Mouse (Mus musculus) ES-E14 (cell line): ENCODE measurements around the gene Scaf8. TPM values are rescaled to one million over a fixed set of nuclear protein-coding genes. Genes with fewer than 3 reads are reported as not detected.
"Not testable (repeated sequence)": the region's sequence is repeated elsewhere in the genome, so short reads cannot be mapped to it uniquely, and the experiment has no call there.

ENCODE experiments used
- DNase-seq: peaks from one replicate; pipeline ENCODE4 v3.0.0-alpha.2; 2013; ENCODE audit warnings: low read depth, low spot score
- H3K27ac ChIP-seq: 2 replicates; pipeline ENCODE4 v1.5.1; 2012; ENCODE audit warnings: low read depth, mild to moderate bottlenecking, low read length, moderate library complexity, mixed read lengths; ENCODE audit not compliant: poor library complexity, insufficient read depth, severe bottlenecking
- H3K36me3 ChIP-seq: 2 replicates; pipeline ENCODE4 v1.6.1; 2012; ENCODE audit warnings: mild to moderate bottlenecking, low read length, moderate library complexity, mixed read lengths; ENCODE audit not compliant: control insufficient read depth, poor library complexity, insufficient read depth, severe bottlenecking
- H3K4me1 ChIP-seq, 2 experiments: fragments of 150-350 bp in 1 of 2; sonication (generic) in 1 of 2; 2 replicates each; pipeline ENCODE4 v1.6.1; 2012; ENCODE audit warnings: low read length in 2 of 2, mild to moderate bottlenecking in 1 of 2, mixed read lengths in 1 of 2; ENCODE audit not compliant: control insufficient read depth in 2 of 2, insufficient read depth in 2 of 2, poor library complexity in 1 of 2
- H3K4me3 ChIP-seq, 2 experiments: fragments of 150-350 bp in 1 of 2; sonication (generic) in 1 of 2; 2 replicates each; pipeline ENCODE4 v1.5.1; 2012; ENCODE audit warnings: low read length in 2 of 2, low read depth in 1 of 2, mild to moderate bottlenecking in 1 of 2, mixed read lengths in 1 of 2; ENCODE audit not compliant: insufficient read depth in 1 of 2, poor library complexity in 1 of 2, severe bottlenecking in 1 of 2
- H3K9ac ChIP-seq: 2 replicates; pipeline ENCODE4 v1.6.1; 2012; ENCODE audit warnings: low read depth, mild to moderate bottlenecking, low read length, mixed read lengths; ENCODE audit not compliant: poor library complexity, insufficient read depth, severe bottlenecking
- H3K9me3 ChIP-seq: fragments of 150-350 bp; sonication (generic); 2 replicates; pipeline ENCODE4 v1.6.1; 2012; ENCODE audit warnings: low read depth, mild to moderate bottlenecking, low read length; ENCODE audit not compliant: control insufficient read depth, insufficient read depth
- CHD2 ChIP-seq: IDR thresholded peaks from 2 replicates; pipeline ENCODE4 v1.6.1; 2014; ENCODE audit warnings: mild to moderate bottlenecking, low read depth, low read length, inconsistent platforms
- HCFC1 ChIP-seq: IDR thresholded peaks from 2 replicates; pipeline ENCODE4 v1.6.1; 2012; ENCODE audit warnings: low read length, inconsistent platforms, borderline replicate concordance; ENCODE audit not compliant: insufficient read depth
- MAFK ChIP-seq: IDR thresholded peaks from 2 replicates; pipeline ENCODE4 v1.6.1; 2014; ENCODE audit warnings: mild to moderate bottlenecking, low read depth, low read length, inconsistent platforms; ENCODE audit not compliant: insufficient read depth
- ZC3H11A ChIP-seq: IDR thresholded peaks from 2 replicates; pipeline ENCODE4 v1.6.1; 2012; ENCODE audit warnings: low read depth, mild to moderate bottlenecking, inconsistent platforms, low read length, borderline replicate concordance
- ZNF384 ChIP-seq: IDR thresholded peaks from 2 replicates; pipeline ENCODE4 v1.6.1; 2012; ENCODE audit warnings: low read depth, low read length, inconsistent platforms
- in situ Hi-C, 2 experiments: fragments of 600-800 bp; cut with MboI; formaldehyde crosslinking; loops; one replicate each; pipeline ENCODE4 v1.15.1; 2025; ENCODE audit warnings: low sequenced_read_pairs in 2 of 2, inconsistent platforms in 1 of 2; ENCODE audit not compliant: unreplicated experiment in 2 of 2
- total RNA-seq: library from RNA; depleted of rRNA; stranded (reverse); fragments of 300-350 nt; gene quantifications from 2 replicates; pipeline ENCODE4 v1.2.3, GENCODE M21; 2012

Gene Scaf8
- total RNA-seq, 1 experiment: 57.1 TPM

- no peak for DNase-seq
- Histone ChIP-seq H3K36me3 (no peaks in the 10 kb centered on the region), H3K9ac (no peak overlapping the region), H3K4me1 (no peaks in the 10 kb centered on the region), H3K27ac (no peak overlapping the region), H3K9me3 (no peaks in the 10 kb centered on the region), H3K4me3 (no peak overlapping the region)
- in situ Hi-C loops: no loop called here
- TF ChIP-seq HCFC1 (no peak), CHD2 (no peak), ZC3H11A (no peak), MAFK (no peak)
Observed at GRCm38 (mm10) chr17:3092682-3093081, 22.1 kb upstream of the Scaf8 start.

GRCm38 (mm10) chr17:3099273-3099672 lies 15.5 kb upstream of the Scaf8 start:
- H3K4me3 ChIP-seq, in situ Hi-C loops, H3K27ac ChIP-seq, H3K36me3 ChIP-seq, H3K9ac ChIP-seq, DNase-seq, H3K4me1 ChIP-seq, H3K9me3 ChIP-seq: not testable (repeated sequence)

DNA sequence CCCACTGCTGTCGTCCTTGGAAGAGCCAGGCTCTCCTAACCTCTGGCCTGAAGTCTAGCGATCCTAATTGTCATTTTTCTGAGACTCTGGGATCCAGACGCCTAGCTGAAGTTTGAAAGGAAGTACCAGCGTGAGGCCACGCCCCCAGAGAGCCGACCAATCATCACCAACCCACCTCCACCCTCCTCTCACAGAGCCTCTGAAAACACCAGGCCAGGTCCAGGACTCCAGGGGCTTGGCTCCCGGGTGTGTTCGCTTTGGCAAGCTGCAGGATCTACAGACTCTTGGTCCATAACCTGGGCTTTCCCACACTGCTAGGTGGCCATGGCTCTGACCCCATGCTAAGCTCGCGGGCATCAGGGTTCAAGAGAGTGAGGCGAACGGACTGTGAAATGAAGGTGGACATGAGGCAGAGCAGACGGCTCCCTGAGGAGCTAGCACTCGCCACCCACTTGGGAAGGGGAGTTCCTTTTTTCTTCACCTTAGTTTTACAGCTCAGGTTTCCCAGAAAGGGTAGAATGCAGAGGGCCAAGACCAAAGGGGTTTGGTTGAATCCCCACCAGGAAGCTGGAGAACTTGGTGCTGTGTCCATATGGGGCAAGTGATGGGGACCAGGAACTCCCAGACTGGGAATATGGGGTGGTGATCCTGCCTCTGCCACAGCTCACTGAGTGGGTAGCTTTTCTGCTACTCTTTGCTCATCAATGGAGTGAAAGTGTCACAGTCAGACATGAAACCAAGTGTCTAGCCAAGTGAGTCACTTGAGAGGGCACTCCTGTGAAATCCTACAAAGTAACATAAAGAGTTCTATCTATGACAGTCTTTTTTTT lies 12.2 kb upstream of the Scaf8 start:
- Histone ChIP-seq H3K4me3 (peak overlapping the region; percentile 58 to 65), H3K9me3 (no peaks in the 10 kb centered on the region), H3K27ac (no peak overlapping the region), H3K36me3 (no peaks in the 10 kb centered on the region), H3K9ac (peak overlapping the region; percentile 78), H3K4me1 (no peaks in the 10 kb centered on the region; a peak in 2 of 4 replicates)
- in situ Hi-C loops: no loop called here
- no peak for DNase-seq
- TF ChIP-seq ZC3H11A (no peak), ZNF384 (no peak)

- Histone ChIP-seq H3K9ac (no peak overlapping the region), H3K4me3 (no peak overlapping the region), H3K27ac (no peak overlapping the region), H3K36me3 (no peaks in the 10 kb centered on the region), H3K4me1 (no peaks in the 10 kb centered on the region; a peak in 2 of 4 replicates), H3K9me3 (no peaks in the 10 kb centered on the region)
- in situ Hi-C loops: no loop called here
- no peak for DNase-seq
- TF ChIP-seq ZNF384 (no peak), MAFK (no peak), HCFC1 (no peak), ZC3H11A (no peak), CHD2 (no peak)
Observed at GRCm38 (mm10) chr17:3104154-3104931, 10.4 kb upstream of the Scaf8 start.

DNA sequence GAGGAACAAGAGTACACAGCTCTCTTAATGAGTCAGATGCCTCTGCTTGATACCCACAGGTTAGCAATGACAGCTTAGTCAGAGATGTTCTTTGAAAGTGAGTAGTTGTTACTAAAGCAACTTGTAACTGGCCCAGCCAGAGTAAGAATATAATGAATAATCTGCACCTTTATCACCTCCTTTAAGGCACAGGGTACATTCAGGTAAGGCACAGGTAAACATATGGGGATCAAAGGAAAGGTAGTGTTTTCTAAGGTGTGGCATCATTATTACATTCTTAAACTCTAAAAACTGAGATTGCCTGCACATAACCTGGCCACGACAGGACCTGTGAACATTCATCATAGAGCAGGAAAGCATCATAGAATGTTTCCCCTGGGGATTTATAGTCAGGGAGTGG lies 9.8 kb upstream of the Scaf8 start:
- DNase-seq: no peak
- Histone ChIP-seq H3K9ac (no peak overlapping the region), H3K9me3 (no peaks in the 10 kb centered on the region), H3K27ac (no peak overlapping the region), H3K4me3 (no peak overlapping the region), H3K4me1 (no peaks in the 10 kb centered on the region; a peak in 2 of 4 replicates), H3K36me3 (no peaks in the 10 kb centered on the region)
- TF ChIP-seq ZC3H11A: no peak
- no peak for TF ChIP-seq HCFC1
- TF ChIP-seq MAFK: no peak
- TF ChIP-seq ZNF384: no peak
- TF ChIP-seq CHD2: no peak
- in situ Hi-C loops: no loop called here
